Mouse (Mus musculus): ENCODE data around the gene G0s2. TPM values are rescaled to one million over a fixed set of nuclear protein-coding genes. Genes with fewer than 3 reads are reported as not detected.

Gene G0s2
- polyA plus RNA-seq, 1 experiment from 2014 or later = 3.6 TPM

GRCm38 (mm10) chr1:193230531-193230930 lies 42.5 kb downstream of the G0s2 start:
- Histone ChIP-seq H3K9ac (replicated peaks; ENCODE audit: low read depth, low read length) (no peak overlapping the region), H3K4me2 (ENCODE audit: low read length) (no peak overlapping the region), H3K4me3 (replicated peaks; ENCODE audit: low read length) (no peak overlapping the region), H3K36me3 (ENCODE audit: control insufficient read depth, insufficient read depth) (no peaks in the 10 kb centered on the region), H3K9me3 (ENCODE audit: control insufficient read depth, low read length) (no peaks in the 10 kb centered on the region), H3K27me3 (replicated peaks; ENCODE audit: control insufficient read depth, insufficient read depth, low read length) (no peaks in the 10 kb centered on the region), H3K4me1 (replicated peaks; ENCODE audit: control insufficient read depth, insufficient read depth, low read length) (no peaks in the 10 kb centered on the region), H3K27ac (ENCODE audit: low read length) (no peak overlapping the region)
- WGBS = 84% methylated on average over 3 of the region's 3 CpGs
- ATAC-seq = no peak

DNA sequence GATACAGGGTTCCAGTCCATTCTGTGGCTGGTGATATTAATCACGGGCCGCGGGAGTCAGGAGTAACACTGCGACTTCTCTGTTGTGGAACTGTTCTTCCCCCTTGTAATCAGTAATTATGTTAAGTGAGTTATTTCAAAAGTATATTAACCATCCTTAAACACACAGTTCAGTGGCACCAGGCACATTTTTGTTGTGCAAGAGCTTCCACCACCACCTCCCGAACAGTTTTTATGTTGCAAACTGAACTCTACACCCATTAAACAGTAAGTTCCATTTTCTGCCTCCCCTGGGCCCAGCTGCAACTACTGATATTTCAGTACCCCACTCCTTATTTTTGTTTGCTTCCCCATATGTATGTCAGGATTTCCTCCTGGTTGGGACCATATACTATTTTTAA lies 43.4 kb downstream of the G0s2 start:
- Histone ChIP-seq H3K27ac (ENCODE audit: low read length) (no peak overlapping the region), H3K9ac (replicated peaks; ENCODE audit: low read depth, low read length) (no peak overlapping the region), H3K4me2 (ENCODE audit: low read length) (no peak overlapping the region), H3K4me3 (replicated peaks; ENCODE audit: low read length) (no peak overlapping the region), H3K36me3 (ENCODE audit: control insufficient read depth, insufficient read depth) (no peaks in the 10 kb centered on the region), H3K4me1 (replicated peaks; ENCODE audit: control insufficient read depth, insufficient read depth, low read length) (no peaks in the 10 kb centered on the region), H3K9me3 (ENCODE audit: control insufficient read depth, low read length) (no peaks in the 10 kb centered on the region), H3K27me3 (replicated peaks; ENCODE audit: control insufficient read depth, insufficient read depth, low read length) (no peaks in the 10 kb centered on the region)
- WGBS = 92% methylated on average over 5 of the region's 5 CpGs
- ATAC-seq = no peak

- ATAC-seq = no peak
- Histone ChIP-seq H3K4me3 (replicated peaks; ENCODE audit: low read length) (no peak overlapping the region), H3K27ac (ENCODE audit: low read length) (no peak overlapping the region), H3K9me3 (ENCODE audit: control insufficient read depth, low read length) (no peaks in the 10 kb centered on the region), H3K4me2 (ENCODE audit: low read length) (no peak overlapping the region), H3K36me3 (ENCODE audit: control insufficient read depth, insufficient read depth) (no peaks in the 10 kb centered on the region), H3K27me3 (replicated peaks; ENCODE audit: control insufficient read depth, insufficient read depth, low read length) (no peaks in the 10 kb centered on the region), H3K4me1 (replicated peaks; ENCODE audit: control insufficient read depth, insufficient read depth, low read length) (no peaks in the 10 kb centered on the region), H3K9ac (replicated peaks; ENCODE audit: low read depth, low read length) (no peak overlapping the region)
- WGBS = 62% methylated on average over 4 of the region's 4 CpGs
Observed at GRCm38 (mm10) chr1:193227537-193227936, 45.5 kb downstream of the G0s2 start.

DNA sequence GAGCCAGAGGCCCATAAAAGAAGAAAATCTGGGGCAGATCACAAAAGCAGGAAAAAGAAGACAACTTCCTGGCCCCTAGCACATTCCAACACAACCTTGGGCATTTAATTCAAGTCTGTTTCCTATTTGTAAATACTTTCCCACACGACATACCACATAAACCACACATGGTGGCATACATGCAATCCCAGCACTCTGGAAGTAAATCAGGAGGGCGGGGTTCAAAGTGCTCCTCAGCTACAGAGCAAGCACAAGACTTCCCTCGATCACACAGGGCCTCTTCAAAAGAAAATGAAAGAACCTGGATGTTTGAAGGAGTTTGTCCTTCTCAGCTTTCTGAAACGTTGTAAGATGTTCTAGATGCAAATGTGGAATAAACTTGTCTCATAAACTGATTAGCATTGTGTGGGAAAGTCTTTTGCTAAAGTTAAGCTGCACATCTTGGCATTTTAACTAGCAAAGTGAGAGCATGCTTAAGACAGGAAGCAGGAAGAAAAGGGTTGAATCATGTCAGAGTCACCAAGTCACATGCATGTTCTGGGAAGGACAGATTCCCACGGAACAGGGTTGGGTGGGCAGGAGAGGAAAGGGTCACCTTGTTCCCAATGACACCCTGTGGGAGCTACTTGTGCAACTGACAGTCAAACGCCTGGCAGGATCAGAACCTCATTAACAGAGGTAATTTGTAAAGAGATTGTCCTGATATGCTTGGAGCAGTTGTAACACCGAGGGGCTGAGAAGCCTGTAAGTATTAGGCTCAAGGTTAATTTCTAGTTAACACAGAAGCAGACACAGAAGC lies 46.1 kb downstream of the G0s2 start:
- H3K4me2 ChIP-seq (ENCODE audit: low read length) = no peak overlapping the region
- H3K27me3 ChIP-seq (replicated peaks; ENCODE audit: control insufficient read depth, insufficient read depth, low read length) = no peaks in the 10 kb centered on the region
- H3K9ac ChIP-seq (replicated peaks; ENCODE audit: low read depth, low read length) = no peak overlapping the region
- no peak overlapping the region for H3K27ac ChIP-seq (ENCODE audit: low read length)
- no peaks in the 10 kb centered on the region for H3K36me3 ChIP-seq (ENCODE audit: control insufficient read depth, insufficient read depth)
- H3K4me3 ChIP-seq (replicated peaks; ENCODE audit: low read length) = no peak overlapping the region
- WGBS = 43% methylated on average over 7 of the region's 7 CpGs
- H3K9me3 ChIP-seq (ENCODE audit: control insufficient read depth, low read length) = no peaks in the 10 kb centered on the region
- no peaks in the 10 kb centered on the region for H3K4me1 ChIP-seq (replicated peaks; ENCODE audit: control insufficient read depth, insufficient read depth, low read length)
- ATAC-seq = no peak

DNA sequence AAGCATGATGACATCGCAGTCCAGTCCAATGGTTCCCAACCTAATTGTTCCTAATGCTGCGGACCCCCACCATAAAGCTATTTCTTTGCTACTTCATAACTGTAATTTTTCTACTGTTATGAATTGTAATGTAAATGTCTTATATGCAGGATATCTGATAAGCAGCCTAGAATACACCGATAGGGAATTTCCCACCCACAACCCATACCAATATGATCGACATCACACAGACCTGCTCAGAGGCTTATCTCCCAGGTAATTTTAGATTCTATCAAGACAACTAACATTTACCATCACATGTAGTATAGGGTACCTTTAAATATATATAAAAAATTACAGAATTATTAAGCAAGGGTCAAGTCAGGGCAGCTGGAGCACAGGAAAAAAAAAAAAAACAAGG lies 46.9 kb downstream of the G0s2 start:
- ATAC-seq = no peak
- no peaks in the 10 kb centered on the region for H3K36me3 ChIP-seq (ENCODE audit: control insufficient read depth, insufficient read depth)
- 94% methylated on average over 4 of the region's 4 CpGs for WGBS
- H3K9me3 ChIP-seq (ENCODE audit: control insufficient read depth, low read length) = no peaks in the 10 kb centered on the region
- no peaks in the 10 kb centered on the region for H3K4me1 ChIP-seq (replicated peaks; ENCODE audit: control insufficient read depth, insufficient read depth, low read length)
- H3K4me3 ChIP-seq (replicated peaks; ENCODE audit: low read length) = no peak overlapping the region
- H3K4me2 ChIP-seq (ENCODE audit: low read length) = no peak overlapping the region
- no peak overlapping the region for H3K9ac ChIP-seq (replicated peaks; ENCODE audit: low read depth, low read length)
- H3K27me3 ChIP-seq (replicated peaks; ENCODE audit: control insufficient read depth, insufficient read depth, low read length) = no peaks in the 10 kb centered on the region
- H3K27ac ChIP-seq (ENCODE audit: low read length) = no peak overlapping the region

- WGBS = 6% methylated on average over 3 of the region's 3 CpGs
- Histone ChIP-seq H3K4me2 (ENCODE audit: low read length) (no peak overlapping the region), H3K9me3 (ENCODE audit: control insufficient read depth, low read length) (no peaks in the 10 kb centered on the region), H3K4me3 (replicated peaks; ENCODE audit: low read length) (no peak overlapping the region), H3K9ac (replicated peaks; ENCODE audit: low read depth, low read length) (no peak overlapping the region), H3K27me3 (replicated peaks; ENCODE audit: control insufficient read depth, insufficient read depth, low read length) (no peaks in the 10 kb centered on the region), H3K36me3 (ENCODE audit: control insufficient read depth, insufficient read depth) (no peaks in the 10 kb centered on the region), H3K4me1 (replicated peaks; ENCODE audit: control insufficient read depth, insufficient read depth, low read length) (no peaks in the 10 kb centered on the region), H3K27ac (ENCODE audit: low read length) (no peak overlapping the region)
- no peak for ATAC-seq
Observed at GRCm38 (mm10) chr1:193225531-193225930, 47.5 kb downstream of the G0s2 start.

Other genes starting within 250 kb of the G0s2 start
- gene Syt14, start 237.4 kb downstream of the G0s2 start, polyA plus RNA-seq (2015; fragmentation: Nextera tagmentation; extraction: Ambion mirVana) = 9.0 and 10.3 TPM in 2 replicates
- gene Diexf, start 142.9 kb downstream of the G0s2 start, polyA plus RNA-seq (2015; fragmentation: Nextera tagmentation; extraction: Ambion mirVana) = 11.3 and 13.9 TPM in 2 replicates
- gene Irf6, start 120.1 kb downstream of the G0s2 start, polyA plus RNA-seq (2015; fragmentation: Nextera tagmentation; extraction: Ambion mirVana) = 0.75 and 1.4 TPM in 2 replicates
- 14.2 and 16.1 TPM in 2 replicates for gene A130010J15Rik, start 105.2 kb downstream of the G0s2 start, polyA plus RNA-seq (2015; fragmentation: Nextera tagmentation; extraction: Ambion mirVana)
- gene Traf3ip3, start 71.5 kb downstream of the G0s2 start, polyA plus RNA-seq (2015; fragmentation: Nextera tagmentation; extraction: Ambion mirVana) = 0.51 and 1.2 TPM in 2 replicates
- 0.32 and 0.58 TPM in 2 replicates for gene Lamb3, start 65.5 kb downstream of the G0s2 start, polyA plus RNA-seq (2015; fragmentation: Nextera tagmentation; extraction: Ambion mirVana)
- 0.42 and 1.1 TPM in 2 replicates for gene Hsd11b1, start 9.1 kb downstream of the G0s2 start, polyA plus RNA-seq (2015; fragmentation: Nextera tagmentation; extraction: Ambion mirVana)
- gene Camk1g, start 97.1 kb upstream of the G0s2 start, polyA plus RNA-seq (2015; fragmentation: Nextera tagmentation; extraction: Ambion mirVana) = 49.9 and 51.9 TPM in 2 replicates

All from forebrain, embryonic 16.5 days (tissue).